8 mouse cellular contexts compared by ENCODE assay signal in the genomic region with DNA sequence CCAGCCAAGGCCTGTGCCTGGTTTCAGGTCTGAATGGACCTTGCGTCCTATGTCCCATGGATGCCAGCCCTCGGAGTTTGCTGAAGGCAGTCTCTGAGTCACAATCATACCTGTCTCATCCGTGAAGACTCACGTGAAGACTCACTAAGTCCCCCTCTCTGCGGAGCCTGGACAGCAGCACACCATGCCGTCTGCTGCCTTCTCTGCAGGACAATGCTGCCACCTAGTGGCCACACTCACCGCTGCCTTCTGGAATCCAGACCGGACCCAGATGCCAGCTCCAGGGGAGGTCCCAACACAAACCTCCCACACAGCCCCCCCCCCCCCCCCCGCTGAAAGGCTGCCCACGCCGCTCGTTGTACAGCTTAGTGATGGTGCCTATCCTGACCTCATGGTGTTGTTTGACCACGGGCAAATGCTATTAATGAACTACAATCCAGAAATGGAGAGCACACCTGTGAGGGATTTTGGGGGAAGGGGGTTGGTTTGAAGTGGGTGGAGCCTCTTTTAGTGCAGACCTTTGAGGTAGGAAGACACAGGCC. TPM values are rescaled to one million over a fixed set of nuclear protein-coding genes. Genes with fewer than 3 reads are reported as not detected.
DNase-seq lines count a peak whose midpoint lies in the region; ATAC-seq lines count a peak whose summit lies in the region.

No protein-coding gene starts in this region.

- H3K9ac ChIP-seq in embryonic facial prominence, embryonic 12.5 days, result no peak overlapping the region
- no peak overlapping the region for H3K9ac ChIP-seq in limb, embryonic 12.5 days (replicated peaks)

- H3K4me3 ChIP-seq in embryonic facial prominence, embryonic 12.5 days, result no peak overlapping the region
- no peak overlapping the region for H3K4me3 ChIP-seq in limb, embryonic 12.5 days (replicated peaks)

- H3K4me2 ChIP-seq in embryonic facial prominence, embryonic 12.5 days (replicated peaks), result 0 out of 2 replicates have a peak overlapping the region, but pooled peaks have one; percentile 9
- H3K4me2 ChIP-seq in limb, embryonic 12.5 days, result no peak overlapping the region

- no peak; the same call in 1 of the 2 replicates for ATAC-seq in embryonic facial prominence, embryonic 12.5 days (ENCODE audit: insufficient number of reproducible peaks, insufficient read depth, low FRiP score, low TSS enrichment)
- ATAC-seq in limb, embryonic 12.5 days (ENCODE audit: insufficient number of reproducible peaks, insufficient read depth, low FRiP score, low TSS enrichment, low read depth), result peak; percentile 73; the same call in 1 of the 2 replicates

- H3K27ac ChIP-seq in embryonic facial prominence, embryonic 12.5 days, result no peak overlapping the region
- no peak overlapping the region for H3K27ac ChIP-seq in limb, embryonic 12.5 days

- H3K9me3 ChIP-seq in embryonic facial prominence, embryonic 12.5 days, result peaks cover 4% of the 10 kb centered on the region; the same call in 1 of the 2 replicates
- H3K9me3 ChIP-seq in limb, embryonic 12.5 days, result 0 out of 2 replicates have a peak, but pooled peaks cover 7% of the 10 kb centered on the region

- H3K4me1 ChIP-seq in embryonic facial prominence, embryonic 12.5 days, result no peaks in the 10 kb centered on the region
- peaks cover 3% of the 10 kb centered on the region; the same call in 1 of the 2 replicates for H3K4me1 ChIP-seq in limb, embryonic 12.5 days (replicated peaks)

- H3K36me3 ChIP-seq in embryonic facial prominence, embryonic 12.5 days, result no peaks in the 10 kb centered on the region
- no peaks in the 10 kb centered on the region for H3K36me3 ChIP-seq in limb, embryonic 12.5 days
- H3K36me3 ChIP-seq in splenic B cell, adult 2 months (ENCODE audit: control insufficient read depth, insufficient read depth, low read length, poor library complexity, severe bottlenecking), result no peaks in the 10 kb centered on the region

- DNase-seq in 3T3-L1 (ENCODE audit: low read depth, low spot score), result peak; percentile 78
- DNase-seq in adrenal gland, postnatal 4 days (ENCODE audit: low spot score in 2 of 2), result peak; percentile 70 to 73
- peak; percentile 96 for DNase-seq in heart, adult 11 months
- DNase-seq in kidney, adult 9 months, result peak; percentile 76
- DNase-seq in neural tube, embryonic 10.5 days (ENCODE audit: extremely low spot score, low spot score), result peak; percentile 93
- peak; percentile 89 for DNase-seq in splenic B cell, adult 2 months (ENCODE audit: low read depth, low spot score)

- peaks cover 41% of the 10 kb centered on the region for H3K27me3 ChIP-seq in embryonic facial prominence, embryonic 12.5 days
- peaks cover 62% of the 10 kb centered on the region for H3K27me3 ChIP-seq in limb, embryonic 12.5 days
- no peaks in the 10 kb centered on the region for H3K27me3 ChIP-seq in splenic B cell, adult 2 months (ENCODE audit: control insufficient read depth, insufficient read depth, low read length, poor library complexity, severe bottlenecking)

- under 1% methylated on average over 13 of the region's 13 CpGs for WGBS in embryonic facial prominence, embryonic 12.5 days
- 2% methylated on average over 13 of the region's 13 CpGs for WGBS in limb, embryonic 12.5 days

RNA-seq across cellular contexts. Expression of a gene that starts 25.4 kb away (rescaled TPM):
- under 1 TPM; 0.11 to 0.40 TPM for total RNA-seq in adrenal gland, postnatal 4 days (2021)
- 1.3 and 1.4 TPM in 2 replicates for polyA plus RNA-seq in embryonic facial prominence, embryonic 12.5 days (2016; fragmentation: Nextera tagmentation; extraction: Ambion mirVana)
- polyA plus RNA-seq in limb, embryonic 12.5 days (2016; fragmentation: Nextera tagmentation; extraction: Ambion mirVana), result 0.40 and 0.45 TPM in 2 replicates
